Mouse (Mus musculus) testis, adult 2 months (tissue): ENCODE data around the gene Pard3b. TPM values are rescaled to one million over a fixed set of nuclear protein-coding genes. Genes with fewer than 3 reads are reported as not detected.

ENCODE experiments used
- H3K27ac ChIP-seq: fragments of 200-500 bp; 2 replicates; pipeline ENCODE4 v1.5.1; 2012; ENCODE audit warnings: low read depth, low read length; ENCODE audit not compliant: control insufficient read depth, insufficient read depth
- H3K27me3 ChIP-seq: fragments of 200-500 bp; 2 replicates; pipeline ENCODE4 v1.6.1; 2012; ENCODE audit warnings: mild to moderate bottlenecking, low read length, moderate library complexity; ENCODE audit not compliant: control insufficient read depth, insufficient read depth
- H3K36me3 ChIP-seq: fragments of 200-500 bp; 2 replicates; pipeline ENCODE4 v1.6.1; 2012; ENCODE audit warnings: mild to moderate bottlenecking, low read length; ENCODE audit not compliant: control insufficient read depth, insufficient read depth
- H3K4me1 ChIP-seq: fragments of 200-500 bp; 2 replicates; pipeline ENCODE4 v1.6.1; 2012; ENCODE audit warnings: low read length; ENCODE audit not compliant: control insufficient read depth, insufficient read depth
- H3K4me3 ChIP-seq: fragments of 200-500 bp; 2 replicates; pipeline ENCODE4 v1.5.1; 2012; ENCODE audit warnings: low read depth, mild to moderate bottlenecking, low read length, moderate library complexity, mixed read lengths; ENCODE audit not compliant: control insufficient read depth
- CTCF ChIP-seq: fragments of 200-500 bp; IDR thresholded peaks from 2 replicates; pipeline ENCODE4 v1.5.1; 2012; ENCODE audit warnings: low read depth, mild to moderate bottlenecking, inconsistent platforms, low read length, moderate library complexity; ENCODE audit not compliant: control insufficient read depth, insufficient read depth, insufficient replicate concordance
- POLR2A ChIP-seq: fragments of 200-500 bp; IDR thresholded peaks from 2 replicates; pipeline ENCODE4 v1.6.1; 2012; ENCODE audit warnings: low read depth, mild to moderate bottlenecking, inconsistent platforms, low read length, moderate library complexity; ENCODE audit not compliant: control insufficient read depth
- polyA plus RNA-seq: library from polyadenylated mRNA; depleted of rRNA; stranded (reverse); fragments of >200 nt; gene quantifications from 2 replicates; pipeline ENCODE4 v1.2.3, GENCODE M21; 2012

The Pard3b gene
- polyA plus RNA-seq, 1 experiment, result 1.3 TPM

DNA sequence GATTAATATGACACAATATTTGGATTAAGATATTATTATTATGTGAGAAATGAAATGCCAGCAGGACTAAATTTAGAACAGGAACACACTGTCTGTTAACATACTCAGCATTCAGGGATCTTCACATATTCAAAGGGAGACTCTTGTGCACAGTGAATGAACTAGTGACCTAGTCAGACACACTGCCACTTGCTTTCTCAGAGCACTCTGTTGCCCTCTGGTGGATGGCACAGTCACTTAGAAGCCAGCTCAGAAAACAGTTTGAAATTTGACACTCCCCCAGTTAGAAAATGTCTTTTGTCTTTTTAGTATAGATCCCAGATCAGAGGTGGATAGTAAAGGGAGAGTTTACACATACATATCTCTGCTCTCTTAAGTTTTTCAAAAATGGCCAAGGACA lies 132.6 kb downstream of the Pard3b start:
- Histone ChIP-seq H3K36me3 (no peaks in the 10 kb centered on the region), H3K4me1 (no peaks in the 10 kb centered on the region), H3K27ac (no peak overlapping the region), H3K27me3 (no peaks in the 10 kb centered on the region), H3K4me3 (no peak overlapping the region)
- TF ChIP-seq POLR2A (no peak), CTCF (no peak)

DNA sequence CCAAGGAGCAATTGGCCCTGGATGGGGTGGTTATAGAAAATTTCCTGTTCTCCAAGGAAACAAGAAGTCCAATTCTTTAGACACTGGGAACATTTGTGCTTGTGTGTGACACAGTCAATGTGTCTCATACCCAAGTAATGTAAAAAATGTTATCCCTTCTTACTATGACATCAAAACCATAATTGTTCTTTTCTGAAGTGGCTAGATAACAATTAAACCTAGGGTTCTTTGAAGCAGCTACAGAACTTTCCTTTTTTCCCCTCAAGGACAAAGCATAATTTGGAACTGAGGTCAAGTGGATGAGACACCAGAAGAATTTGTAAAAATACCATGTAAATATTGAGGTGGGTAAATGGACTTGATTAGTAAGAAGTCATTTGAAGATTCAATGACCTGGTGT lies 140.1 kb downstream of the Pard3b start:
- no peak for TF ChIP-seq POLR2A
- TF ChIP-seq CTCF, result no peak
- Histone ChIP-seq H3K36me3 (no peaks in the 10 kb centered on the region), H3K4me3 (no peak overlapping the region), H3K27ac (no peak overlapping the region), H3K4me1 (no peaks in the 10 kb centered on the region), H3K27me3 (no peaks in the 10 kb centered on the region)

- TF ChIP-seq CTCF (no peak), POLR2A (no peak)
- Histone ChIP-seq H3K27me3 (no peaks in the 10 kb centered on the region), H3K4me1 (no peaks in the 10 kb centered on the region), H3K27ac (no peak overlapping the region), H3K4me3 (no peak overlapping the region), H3K36me3 (no peaks in the 10 kb centered on the region)
These were observed 141.3 kb downstream of the Pard3b start for GRCm38 (mm10) chr1:61779906-61780305.

DNA sequence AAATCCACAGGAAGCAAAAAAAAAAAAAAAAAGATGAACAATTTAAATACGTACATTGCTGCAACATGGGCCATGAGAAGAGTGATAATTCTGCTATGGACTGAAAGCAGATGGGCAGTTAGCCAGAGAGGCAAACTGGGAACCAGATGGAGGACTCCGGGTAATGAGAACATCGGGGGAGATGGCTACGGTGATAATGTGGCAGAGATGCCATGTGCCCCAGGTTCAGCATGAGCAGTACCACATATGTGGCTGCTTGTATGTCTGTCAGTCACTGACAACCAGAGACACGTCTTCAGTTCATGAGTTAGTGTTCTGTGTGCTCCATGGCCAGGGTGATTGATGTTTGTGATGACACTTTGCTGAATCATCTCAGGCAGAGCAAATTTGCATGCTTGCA lies 157.7 kb downstream of the Pard3b start:
- TF ChIP-seq POLR2A (no peak), CTCF (no peak)
- Histone ChIP-seq H3K4me1 (no peaks in the 10 kb centered on the region), H3K27me3 (no peaks in the 10 kb centered on the region), H3K36me3 (no peaks in the 10 kb centered on the region), H3K4me3 (peak overlapping the region; percentile 77), H3K27ac (no peak overlapping the region)

DNA sequence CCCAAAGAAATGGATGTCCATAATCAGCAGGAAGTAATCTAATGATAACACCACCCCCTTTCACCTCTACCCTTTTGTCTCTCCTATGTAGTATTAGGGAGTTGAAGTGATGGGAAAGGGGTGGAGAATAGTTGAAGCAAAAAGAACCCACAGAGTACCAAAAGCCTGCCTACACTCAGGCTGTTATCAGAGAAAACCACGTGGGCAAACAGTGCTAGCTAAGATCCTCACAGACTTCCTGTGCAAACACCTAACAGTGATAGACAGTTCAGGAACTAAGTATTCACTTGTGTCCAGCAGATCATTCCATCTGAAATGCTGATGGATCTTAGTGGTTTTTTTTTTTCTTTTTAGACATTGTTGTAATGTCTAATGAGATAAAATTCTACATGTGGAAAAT lies 181.6 kb downstream of the Pard3b start:
- TF ChIP-seq CTCF (no peak), POLR2A (no peak)
- no peaks in the 10 kb centered on the region for H3K4me1 ChIP-seq
- H3K27me3 ChIP-seq, result no peaks in the 10 kb centered on the region
- H3K36me3 ChIP-seq, result no peaks in the 10 kb centered on the region
- no peak overlapping the region for H3K27ac ChIP-seq
- H3K4me3 ChIP-seq, result no peak overlapping the region

- H3K27me3 ChIP-seq, result no peaks in the 10 kb centered on the region
- no peaks in the 10 kb centered on the region for H3K4me1 ChIP-seq
- no peak overlapping the region for H3K27ac ChIP-seq
- no peak overlapping the region for H3K4me3 ChIP-seq
- no peaks in the 10 kb centered on the region for H3K36me3 ChIP-seq
- no peak for TF ChIP-seq POLR2A
- TF ChIP-seq CTCF, result no peak
These were observed 187.1 kb downstream of the Pard3b start for GRCm38 (mm10) chr1:61825560-61826191.

DNA sequence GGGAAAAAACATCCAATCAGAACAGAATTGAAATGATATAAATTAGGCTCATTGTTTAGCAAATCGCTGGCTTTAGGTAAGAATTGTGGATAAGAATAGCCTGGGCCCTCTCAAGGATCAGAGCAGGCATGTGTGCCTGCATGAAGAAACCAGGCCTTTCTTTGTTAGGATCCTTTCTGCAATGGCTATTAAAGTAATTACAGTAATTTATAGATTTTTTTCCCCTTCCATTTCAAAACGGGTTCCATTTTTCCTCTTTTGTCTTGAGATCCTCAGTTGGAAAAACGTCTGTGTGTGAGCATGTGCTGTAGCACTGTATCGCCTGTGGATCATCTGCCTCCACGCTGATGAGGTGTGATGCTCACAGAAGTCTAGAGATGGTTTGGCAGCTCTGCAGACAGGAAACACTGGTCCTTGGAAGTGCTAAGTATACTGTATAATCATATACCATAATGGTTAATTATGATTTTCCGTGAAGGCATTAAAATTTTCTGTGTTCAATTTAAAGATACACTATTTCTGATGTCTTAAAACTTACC lies 198.5 kb downstream of the Pard3b start:
- H3K36me3 ChIP-seq, result no peaks in the 10 kb centered on the region
- TF ChIP-seq CTCF (no peak), POLR2A (no peak)
- H3K27ac ChIP-seq, result no peak overlapping the region
- no peak overlapping the region for H3K4me3 ChIP-seq
- H3K27me3 ChIP-seq, result no peaks in the 10 kb centered on the region
- no peaks in the 10 kb centered on the region for H3K4me1 ChIP-seq
